Mouse (Mus musculus): ENCODE measurements at regions not wholly inside any gene's neighbourhood (a gene's known extent, or its start where the extent isn't known, plus 50 kb on each side); places are given as distances from the start of the nearest gene placed in this dataset.

- H3K4me2 ChIP-seq: no peak overlapping the region
- H3K4me3 ChIP-seq: no peak overlapping the region
- no peak overlapping the region for H3K9ac ChIP-seq
- no peak overlapping the region for H3K27ac ChIP-seq
- 69% methylated on average over 5 of the region's 5 CpGs for WGBS
- no peaks in the 10 kb centered on the region for H3K9me3 ChIP-seq (replicated peaks)
- H3K27me3 ChIP-seq: 0 out of 2 replicates have a peak, but pooled peaks cover 4% of the 10 kb centered on the region
- H3K36me3 ChIP-seq: no peaks in the 10 kb centered on the region
- peaks cover 7% of the 10 kb centered on the region for H3K4me1 ChIP-seq (replicated peaks)
- ATAC-seq (replicated peaks; ENCODE audit: insufficient number of reproducible peaks, insufficient read depth, low FRiP score, low read depth): no peak
Measured at GRCm38 (mm10) chr6:100381046-100381445, 93.8 kb upstream of the Rybp start.

- H3K27ac ChIP-seq: no peak overlapping the region
- no peaks in the 10 kb centered on the region for H3K36me3 ChIP-seq
- peaks cover 7% of the 10 kb centered on the region for H3K4me1 ChIP-seq (replicated peaks)
- 0 out of 2 replicates have a peak, but pooled peaks cover 7% of the 10 kb centered on the region for H3K27me3 ChIP-seq
- H3K9me3 ChIP-seq (replicated peaks): no peaks in the 10 kb centered on the region
- H3K9ac ChIP-seq: no peak overlapping the region
- ATAC-seq (replicated peaks; ENCODE audit: insufficient number of reproducible peaks, insufficient read depth, low FRiP score, low read depth): peak; percentile 44; the same call in 1 of the 2 replicates
- no peak overlapping the region for H3K4me3 ChIP-seq
- H3K4me2 ChIP-seq: no peak overlapping the region
- 20% methylated on average over 6 of the region's 6 CpGs for WGBS
Measured at GRCm38 (mm10) chr6:100380536-100380935, 93.3 kb upstream of the Rybp start.

GRCm38 (mm10) chr6:100379792-100380191 lies 92.5 kb upstream of the Rybp start:
- WGBS: 49% methylated on average over 4 of the region's 4 CpGs
- Histone ChIP-seq H3K27ac (no peak overlapping the region), H3K27me3 (0 out of 2 replicates have a peak, but pooled peaks cover 7% of the 10 kb centered on the region)

GRCm38 (mm10) chr6:100378533-100378874 lies 91.2 kb upstream of the Rybp start:
- H3K27me3 ChIP-seq: 0 out of 2 replicates have a peak, but pooled peaks cover 7% of the 10 kb centered on the region
- H3K27ac ChIP-seq: no peak overlapping the region
- peaks cover 7% of the 10 kb centered on the region for H3K4me1 ChIP-seq (replicated peaks)
- H3K36me3 ChIP-seq: no peaks in the 10 kb centered on the region
- no peaks in the 10 kb centered on the region for H3K9me3 ChIP-seq (replicated peaks)
- no peak overlapping the region for H3K4me2 ChIP-seq
- no peak overlapping the region for H3K9ac ChIP-seq
- 54% methylated on average over 4 of the region's 4 CpGs for WGBS
- H3K4me3 ChIP-seq: no peak overlapping the region
- ATAC-seq (replicated peaks; ENCODE audit: insufficient number of reproducible peaks, insufficient read depth, low FRiP score, low read depth): no peak

More at GRCm38 (mm10) chr6:100379792-100380191, 92.5 kb upstream of the Rybp start:
- no peak for ATAC-seq (replicated peaks; ENCODE audit: insufficient number of reproducible peaks, insufficient read depth, low FRiP score, low read depth)
- Histone ChIP-seq H3K4me1 (replicated peaks) (peaks cover 7% of the 10 kb centered on the region), H3K4me2 (no peak overlapping the region), H3K9me3 (replicated peaks) (no peaks in the 10 kb centered on the region), H3K9ac (no peak overlapping the region), H3K36me3 (no peaks in the 10 kb centered on the region), H3K4me3 (no peak overlapping the region)

GRCm38 (mm10) chr6:100377828-100378532 lies 90.7 kb upstream of the Rybp start:
- ATAC-seq (replicated peaks; ENCODE audit: insufficient number of reproducible peaks, insufficient read depth, low FRiP score, low read depth): no peak
- 48% methylated on average over 6 of the region's 6 CpGs for WGBS
- Histone ChIP-seq H3K9me3 (replicated peaks) (no peaks in the 10 kb centered on the region), H3K9ac (no peak overlapping the region), H3K27me3 (0 out of 2 replicates have a peak, but pooled peaks cover 9% of the 10 kb centered on the region), H3K4me1 (replicated peaks) (peaks cover 7% of the 10 kb centered on the region), H3K4me3 (no peak overlapping the region), H3K27ac (no peak overlapping the region), H3K4me2 (no peak overlapping the region), H3K36me3 (no peaks in the 10 kb centered on the region)

GRCm38 (mm10) chr6:100376656-100377055 lies 89.4 kb upstream of the Rybp start:
- Histone ChIP-seq H3K4me2 (no peak overlapping the region), H3K27ac (no peak overlapping the region), H3K9me3 (replicated peaks) (no peaks in the 10 kb centered on the region), H3K9ac (no peak overlapping the region), H3K36me3 (no peaks in the 10 kb centered on the region), H3K4me1 (replicated peaks) (peaks cover 7% of the 10 kb centered on the region), H3K27me3 (0 out of 2 replicates have a peak, but pooled peaks cover 9% of the 10 kb centered on the region), H3K4me3 (no peak overlapping the region)
- ATAC-seq (replicated peaks; ENCODE audit: insufficient number of reproducible peaks, insufficient read depth, low FRiP score, low read depth): no peak
- 39% methylated on average over 9 of the region's 9 CpGs for WGBS

GRCm38 (mm10) chr6:100370828-100371227 lies 83.5 kb upstream of the Rybp start:
- Histone ChIP-seq H3K4me3 (no peak overlapping the region), H3K4me2 (no peak overlapping the region), H3K9me3 (replicated peaks) (no peaks in the 10 kb centered on the region), H3K36me3 (no peaks in the 10 kb centered on the region), H3K9ac (no peak overlapping the region), H3K27me3 (peaks cover 16% of the 10 kb centered on the region), H3K4me1 (replicated peaks) (no peaks in the 10 kb centered on the region), H3K27ac (no peak overlapping the region)
- no peak for ATAC-seq (replicated peaks; ENCODE audit: insufficient number of reproducible peaks, insufficient read depth, low FRiP score, low read depth)
- 92% methylated on average over 1 of the region's 1 CpGs for WGBS

GRCm38 (mm10) chr6:100370358-100370757 lies 83.1 kb upstream of the Rybp start:
- no peak overlapping the region for H3K9ac ChIP-seq
- H3K4me1 ChIP-seq (replicated peaks): no peaks in the 10 kb centered on the region
- no peaks in the 10 kb centered on the region for H3K36me3 ChIP-seq
- H3K4me2 ChIP-seq: no peak overlapping the region
- no peaks in the 10 kb centered on the region for H3K9me3 ChIP-seq (replicated peaks)
- H3K4me3 ChIP-seq: no peak overlapping the region
- WGBS: 71% methylated on average over 5 of the region's 5 CpGs
- H3K27me3 ChIP-seq: peaks cover 17% of the 10 kb centered on the region
- H3K27ac ChIP-seq: no peak overlapping the region
- ATAC-seq (replicated peaks; ENCODE audit: insufficient number of reproducible peaks, insufficient read depth, low FRiP score, low read depth): no peak

- Histone ChIP-seq H3K9ac (no peak overlapping the region), H3K27ac (no peak overlapping the region), H3K4me1 (replicated peaks) (no peaks in the 10 kb centered on the region), H3K36me3 (no peaks in the 10 kb centered on the region), H3K27me3 (peaks cover 19% of the 10 kb centered on the region), H3K4me3 (no peak overlapping the region), H3K4me2 (no peak overlapping the region), H3K9me3 (replicated peaks) (no peaks in the 10 kb centered on the region)
- WGBS: 56% methylated on average over 8 of the region's 8 CpGs
- ATAC-seq (replicated peaks; ENCODE audit: insufficient number of reproducible peaks, insufficient read depth, low FRiP score, low read depth): no peak
Measured at GRCm38 (mm10) chr6:100366231-100366630, 78.9 kb upstream of the Rybp start.

- ATAC-seq (replicated peaks; ENCODE audit: insufficient number of reproducible peaks, insufficient read depth, low FRiP score, low read depth): no peak
- Histone ChIP-seq H3K27me3 (peaks cover 19% of the 10 kb centered on the region), H3K4me2 (no peak overlapping the region), H3K4me3 (no peak overlapping the region), H3K4me1 (replicated peaks) (no peaks in the 10 kb centered on the region), H3K27ac (no peak overlapping the region), H3K36me3 (no peaks in the 10 kb centered on the region), H3K9ac (no peak overlapping the region), H3K9me3 (replicated peaks) (no peaks in the 10 kb centered on the region)
- 32% methylated on average over 4 of the region's 4 CpGs for WGBS
Measured at GRCm38 (mm10) chr6:100365791-100366190, 78.5 kb upstream of the Rybp start.

GRCm38 (mm10) chr6:100363683-100364082 lies 76.4 kb upstream of the Rybp start:
- H3K9me3 ChIP-seq (replicated peaks): no peaks in the 10 kb centered on the region
- no peaks in the 10 kb centered on the region for H3K4me1 ChIP-seq (replicated peaks)
- H3K27ac ChIP-seq: no peak overlapping the region
- H3K36me3 ChIP-seq: no peaks in the 10 kb centered on the region
- no peak overlapping the region for H3K4me2 ChIP-seq
- H3K4me3 ChIP-seq: no peak overlapping the region
- no peak overlapping the region for H3K9ac ChIP-seq
- H3K27me3 ChIP-seq: peaks cover 15% of the 10 kb centered on the region
- WGBS: 65% methylated on average over 5 of the region's 5 CpGs
- ATAC-seq (replicated peaks; ENCODE audit: insufficient number of reproducible peaks, insufficient read depth, low FRiP score, low read depth): no peak
